Mouse (Mus musculus) CH12.LX (cell line): ENCODE measurements at regions not wholly inside any gene's neighbourhood (a gene's known extent, or its start where the extent isn't known, plus 50 kb on each side); places are given as distances from the start of the nearest gene placed in this dataset.

Source experiments
- MAFK ChIP-seq: IDR thresholded peaks from 2 replicates; pipeline ENCODE4 v1.6.1; 2011; ENCODE audit warnings: low read length, improper control_type of control experiment; ENCODE audit not compliant: insufficient replicate concordance
- UBTF ChIP-seq: IDR thresholded peaks from 2 replicates; pipeline ENCODE4 v1.6.1; 2012; ENCODE audit warnings: low read depth, mild to moderate bottlenecking, inconsistent platforms, low read length, improper control_type of control experiment, moderate library complexity

GRCm38 (mm10) chr1:42353096-42353495 lies 342.5 kb upstream of the Pou3f3 start:
- TF ChIP-seq MAFK (no peak), UBTF (no peak)
